Mouse (Mus musculus): ENCODE results near the gene Ercc8.

GRCm38 (mm10) chr13:108215231-108215780 lies 56.8 kb downstream of the Ercc8 start:
- TF ChIP-seq CTCF (IDR thresholded peaks at IDR 0.05; ENCODE audit: borderline replicate concordance, insufficient read depth, low read depth, low read length): no peak
- TF ChIP-seq POLR2A (IDR thresholded peaks at IDR 0.05; ENCODE audit: borderline replicate concordance, insufficient read depth, low read length): no peak
